Mouse (Mus musculus) MEL (cell line): ENCODE results near the gene Arid5a.

Experiments
- CHD2 ChIP-seq: IDR thresholded peaks from 2 replicates; pipeline ENCODE4 v1.6.1; 2011; ENCODE audit warnings: low read length, improper control_type of control experiment
- CTCF ChIP-seq, 3 experiments: IDR thresholded peaks in 2 of 3; conservative IDR thresholded peaks in 1 of 3; 2 replicates each; pipeline ENCODE4 v1.5.1; 2011 to 2012; ENCODE audit warnings: low read length in 3 of 3, low read depth in 2 of 3, mild to moderate bottlenecking in 2 of 3, improper control_type of control experiment in 1 of 3, inconsistent platforms in 1 of 3, mixed read lengths in 1 of 3, moderate library complexity in 1 of 3; ENCODE audit not compliant: control insufficient read depth in 1 of 3, insufficient read depth in 1 of 3, poor library complexity in 1 of 3, severe bottlenecking in 1 of 3
- E2F4 ChIP-seq: IDR thresholded peaks from 2 replicates; pipeline ENCODE4 v1.6.1; 2011; ENCODE audit warnings: low read depth, low read length, improper control_type of control experiment, borderline replicate concordance
- ELF1 ChIP-seq: IDR thresholded peaks from 2 replicates; pipeline ENCODE4 v1.6.1; 2014; ENCODE audit warnings: low read depth, mild to moderate bottlenecking, inconsistent platforms, low read length, improper control_type of control experiment, moderate library complexity
- EP300 ChIP-seq, 2 experiments: IDR thresholded peaks; 2 replicates each; pipeline ENCODE4 v1.6.1; 2011; ENCODE audit warnings: improper control_type of control experiment in 2 of 2, low read length in 2 of 2, low read depth in 1 of 2, mild to moderate bottlenecking in 1 of 2
- GATA1 ChIP-seq: IDR thresholded peaks from 2 replicates; pipeline ENCODE4 v1.6.1; 2011; ENCODE audit warnings: low read depth, low read length, improper control_type of control experiment
- HCFC1 ChIP-seq: IDR thresholded peaks from 2 replicates; pipeline ENCODE4 v1.6.1; 2012; ENCODE audit warnings: low read depth, mild to moderate bottlenecking, inconsistent platforms, low read length, improper control_type of control experiment, moderate library complexity
- JUND ChIP-seq: IDR thresholded peaks from 2 replicates; pipeline ENCODE4 v1.6.1; 2011; ENCODE audit warnings: low read depth, mild to moderate bottlenecking, improper control_type of control experiment, low read length
- MAFK ChIP-seq: IDR thresholded peaks from 2 replicates; pipeline ENCODE4 v1.6.1; 2011; ENCODE audit warnings: low read depth, mild to moderate bottlenecking, low read length, improper control_type of control experiment, borderline replicate concordance
- MAX ChIP-seq: IDR thresholded peaks from 2 replicates; pipeline ENCODE4 v1.6.1; 2011; ENCODE audit warnings: low read length, improper control_type of control experiment
- POLR2A ChIP-seq, 2 experiments: IDR thresholded peaks; 2 replicates each; pipeline ENCODE4 v1.6.1; 2011 to 2012; ENCODE audit warnings: low read length in 2 of 2, mild to moderate bottlenecking in 2 of 2, control low read depth in 1 of 2, improper control_type of control experiment in 1 of 2, low read depth in 1 of 2, moderate library complexity in 1 of 2; ENCODE audit not compliant: control insufficient read depth in 1 of 2, insufficient read depth in 1 of 2, poor library complexity in 1 of 2
- SIN3A ChIP-seq: IDR thresholded peaks from 2 replicates; pipeline ENCODE4 v1.6.1; 2012; ENCODE audit warnings: low read length, improper control_type of control experiment, inconsistent platforms
- USF2 ChIP-seq, 2 experiments: IDR thresholded peaks; 2 replicates each; pipeline ENCODE4 v1.6.1; 2011 to 2012; ENCODE audit warnings: improper control_type of control experiment in 2 of 2, low read length in 2 of 2, borderline replicate concordance in 1 of 2, inconsistent platforms in 1 of 2, low read depth in 1 of 2, mild to moderate bottlenecking in 1 of 2; ENCODE audit not compliant: insufficient read depth in 1 of 2
- ZNF384 ChIP-seq: IDR thresholded peaks from 2 replicates; pipeline ENCODE4 v1.6.1; 2012; ENCODE audit warnings: low read depth, mild to moderate bottlenecking, inconsistent platforms, low read length, improper control_type of control experiment

- no peak for TF ChIP-seq HCFC1
- no peak for TF ChIP-seq CTCF (IDR thresholded peaks at IDR 0.05 in 2 of 3, conservative IDR thresholded peaks at IDR 0.05 in 1 of 3; ENCODE audit: control insufficient read depth in 1 of 3, insufficient read depth in 1 of 3, low read depth in 2 of 3, low read length in 3 of 3, poor library complexity in 1 of 3, severe bottlenecking in 1 of 3)
- TF ChIP-seq MAX, result no peak
- TF ChIP-seq MAFK, result no peak
- TF ChIP-seq POLR2A (IDR thresholded peaks at IDR 0.05; ENCODE audit: control insufficient read depth in 1 of 2, insufficient read depth in 1 of 2, low read depth in 1 of 2, low read length in 2 of 2, poor library complexity in 1 of 2), result no peak
- no peak for TF ChIP-seq ELF1
- no peak for TF ChIP-seq ZNF384
- no peak for TF ChIP-seq CHD2
- TF ChIP-seq JUND, result no peak
- TF ChIP-seq E2F4, result no peak
- peak; percentile 66 to 69 for TF ChIP-seq EP300 (IDR thresholded peaks at IDR 0.05; ENCODE audit: low read depth in 1 of 2, low read length in 2 of 2)
- TF ChIP-seq SIN3A, result no peak
- peak; percentile 55; the same call in 1 of the 2 replicates for TF ChIP-seq GATA1
- no peak for TF ChIP-seq USF2 (IDR thresholded peaks at IDR 0.05; ENCODE audit: borderline replicate concordance in 1 of 2, insufficient read depth in 1 of 2, low read depth in 1 of 2, low read length in 2 of 2)
Measured at GRCm38 (mm10) chr1:36273288-36273687, 34.2 kb upstream of the Arid5a start.
